Mouse (Mus musculus): ENCODE data around the gene Kiss1r. TPM values are rescaled to one million over a fixed set of nuclear protein-coding genes. Genes with fewer than 3 reads are reported as not detected.

Gene Kiss1r
- total RNA-seq, 2 experiments from 2014 or later: 1.2 to 1.3 TPM

DNA sequence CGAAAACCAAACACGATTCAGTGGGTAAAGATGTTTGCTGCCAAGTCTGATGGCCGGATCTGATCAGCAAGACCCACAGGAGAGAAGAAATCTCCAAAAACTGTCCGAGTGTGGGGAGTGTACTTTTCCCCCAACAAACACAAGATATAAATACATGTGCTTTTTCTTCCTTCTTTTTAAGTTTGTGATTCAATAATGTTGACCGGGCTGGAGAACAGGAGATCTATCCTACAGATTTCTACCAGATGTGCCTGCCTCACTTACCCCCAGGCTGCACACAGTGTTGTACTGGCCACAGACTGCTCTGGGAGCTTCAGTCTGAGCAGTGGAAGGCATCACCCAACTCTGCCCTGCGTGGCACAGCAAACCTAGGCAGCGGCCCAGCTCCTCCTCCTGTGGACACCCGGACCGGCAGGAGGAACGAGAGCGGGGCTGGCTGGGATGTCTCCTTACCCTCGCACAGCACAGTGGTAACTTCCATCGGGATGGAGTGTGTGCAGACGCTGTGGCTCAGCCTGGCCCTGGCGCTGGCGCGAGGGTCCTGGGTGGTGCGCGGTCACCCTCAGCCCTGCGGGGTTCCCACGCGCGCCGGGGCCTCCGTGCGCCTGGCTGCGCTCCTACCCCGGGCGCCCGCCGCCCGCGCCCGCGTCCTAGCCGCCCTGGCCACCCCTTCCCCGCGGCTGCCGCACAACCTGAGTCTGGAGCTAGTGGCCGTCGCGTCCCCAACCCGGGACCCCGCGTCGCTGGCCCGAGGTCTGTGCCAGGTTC is 53.8 kb downstream of the Kiss1r start, which contains the start of gene Grin3b:
Grin3b (plus strand) TSS at position 301 of the 768 bp plus-strand sequence.
- DNase-seq: peak; percentile 24 to 43

DNA sequence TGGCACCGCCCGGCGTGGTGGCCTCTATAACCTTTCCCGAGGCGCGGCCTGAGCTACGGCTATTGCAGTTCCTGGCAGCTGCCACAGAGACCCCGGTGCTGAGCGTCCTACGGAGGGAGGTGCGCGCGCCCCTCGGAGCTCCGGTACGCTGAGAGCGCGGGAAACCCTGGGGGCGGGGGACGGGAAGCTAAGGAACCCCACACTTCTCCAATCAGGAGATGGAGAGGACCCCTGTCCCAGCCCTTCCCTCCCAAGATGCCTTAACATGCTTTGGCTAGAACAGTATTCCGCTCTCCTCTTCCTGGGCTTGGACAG is 54.4 kb downstream of the Kiss1r start:
- no peak for DNase-seq

Other genes starting within 250 kb of the Kiss1r start
- 10 to 100 TPM; 31.6 to 39.0 TPM for gene Tpgs1, start 247.6 kb upstream of the Kiss1r start, total RNA-seq (2021)
- 10 to 100 TPM; 75.0 to 79.9 TPM for gene Cdc34, start 234.8 kb upstream of the Kiss1r start, total RNA-seq (2021)
- 1 to 10 TPM in 1 of 2 experiments, under 1 TPM in 1; 0.86 to 1.0 TPM for gene Gzmm, start 228.0 kb upstream of the Kiss1r start, total RNA-seq (2021)
- 100 to 1,000 TPM; 558 to 568 TPM for gene Bsg, start 212.5 kb upstream of the Kiss1r start, total RNA-seq (2021)
- gene Hcn2, start 200.3 kb upstream of the Kiss1r start, total RNA-seq (2021): 1 to 10 TPM; 4.3 to 6.0 TPM
- 10 to 100 TPM; 51.1 to 58.0 TPM for gene Polrmt, start 170.4 kb upstream of the Kiss1r start, total RNA-seq (2021)
- not detected for gene Fgf22, start 161.9 kb upstream of the Kiss1r start, total RNA-seq (2021)
- gene Rnf126, start 150.0 kb upstream of the Kiss1r start, total RNA-seq (2021): 10 to 100 TPM; 53.0 to 55.2 TPM
- gene Fstl3, start 139.7 kb upstream of the Kiss1r start, total RNA-seq (2021): 10 to 100 TPM; 11.3 to 22.9 TPM
- gene Prss57, start 126.0 kb upstream of the Kiss1r start, total RNA-seq (2021): not detected
- 10 to 100 TPM; 75.4 to 93.7 TPM for gene Palm, start 123.4 kb upstream of the Kiss1r start, total RNA-seq (2021)
- gene Misp, start 96.0 kb upstream of the Kiss1r start, total RNA-seq (2021): under 1 TPM in 1 of 2 experiments, not detected in 1; 0.43 TPM
- 100 to 1,000 TPM; 257 to 299 TPM for gene Ptbp1, start 62.5 kb upstream of the Kiss1r start, total RNA-seq (2021)
- under 1 TPM; 0.50 to 0.56 TPM for gene Prtn3, start 42.5 kb upstream of the Kiss1r start, total RNA-seq (2021)
- gene Plppr3, start 42.3 kb upstream of the Kiss1r start, total RNA-seq (2021): under 1 TPM; 0.16 to 0.50 TPM
- gene Elane, start 30.7 kb upstream of the Kiss1r start, total RNA-seq (2021): under 1 TPM; 0.30 to 0.33 TPM
- gene Cfd, start 26.1 kb upstream of the Kiss1r start, total RNA-seq (2021): 1,000 to 10,000 TPM; 1,484 to 1,596 TPM
- gene Med16, start 8.0 kb upstream of the Kiss1r start, total RNA-seq (2021): 10 to 100 TPM; 39.7 to 50.6 TPM
- not detected for gene Gm26602, start 6.1 kb upstream of the Kiss1r start, total RNA-seq (2021)
- gene R3hdm4, start 4.2 kb downstream of the Kiss1r start, total RNA-seq (2021): 100 to 1,000 TPM; 104 to 118 TPM
- 1 to 10 TPM; 3.0 to 4.1 TPM for gene Arid3a, start 10.1 kb downstream of the Kiss1r start, total RNA-seq (2021)
- 10 to 100 TPM; 37.8 to 48.9 TPM for gene Wdr18, start 43.2 kb downstream of the Kiss1r start, total RNA-seq (2021)
- gene Grin3b, start 53.7 kb downstream of the Kiss1r start, total RNA-seq (2021): not detected
- gene Tmem259, start 67.4 kb downstream of the Kiss1r start, total RNA-seq (2021): 100 to 1,000 TPM; 144 to 146 TPM
- 10 to 100 TPM; 30.2 to 42.9 TPM for gene Cnn2, start 71.6 kb downstream of the Kiss1r start, total RNA-seq (2021)
- 10 to 100 TPM; 20.2 to 20.3 TPM for gene Abca7, start 79.5 kb downstream of the Kiss1r start, total RNA-seq (2021)
- gene Arhgap45, start 99.7 kb downstream of the Kiss1r start, total RNA-seq (2021): 1 to 10 TPM; 4.5 to 5.4 TPM
- 100 to 1,000 TPM in 1 of 2 experiments, 10 to 100 TPM in 1; 92.8 to 108 TPM for gene Polr2e, start 122.8 kb downstream of the Kiss1r start, total RNA-seq (2021)
- gene Gpx4, start 130.2 kb downstream of the Kiss1r start, total RNA-seq (2021): 1,000 to 10,000 TPM; 1,198 to 1,301 TPM
- 10 to 100 TPM; 49.3 to 51.3 TPM for gene Sbno2, start 188.6 kb downstream of the Kiss1r start, total RNA-seq (2021)
- 100 to 1,000 TPM; 146 to 149 TPM for gene Stk11, start 198.8 kb downstream of the Kiss1r start, total RNA-seq (2021)
- 100 to 1,000 TPM; 561 to 735 TPM for gene Atp5d, start 221.7 kb downstream of the Kiss1r start, total RNA-seq (2021)
- 100 to 1,000 TPM in 1 of 2 experiments, 10 to 100 TPM in 1; 57.5 to 205 TPM for gene Cbarp, start 223.9 kb downstream of the Kiss1r start, total RNA-seq (2021)
- 100 to 1,000 TPM; 104 to 188 TPM for gene Midn, start 231.3 kb downstream of the Kiss1r start, total RNA-seq (2021)
- 100 to 1,000 TPM in 1 of 2 experiments, 10 to 100 TPM in 1; 35.0 to 104 TPM for gene Cirbp, start 249.0 kb downstream of the Kiss1r start, total RNA-seq (2021)

Measured in adrenal gland, postnatal 36 days (tissue).